Mouse (Mus musculus): ENCODE results near the gene Nr2f6. TPM values are rescaled to one million over a fixed set of nuclear protein-coding genes. Genes with fewer than 3 reads are reported as not detected.

Gene Nr2f6
- polyA plus RNA-seq (2014; fragmentation: Illumina TruSeq; extraction: RNeasy Lipid Tissue Mini Kit (QIAGEN cat#74804); ENCODE audit: low read depth, low replicate concordance), result 3.4 TPM

GRCm38 (mm10) chr8:71381421-71381970 is at the start of gene Nr2f6:
Gene Nr2f6 (minus strand): TSS chr8:71381960.

GRCm38 (mm10) chr8:71405401-71406098 is 23.8 kb upstream of the Nr2f6 start, which contains the start of gene Ankle1:
Gene Ankle1 (plus strand): TSS chr8:71406010.

GRCm38 (mm10) chr8:71396639-71397305 is 15.0 kb upstream of the Nr2f6 start, which contains the start of gene Babam1:
Gene Babam1 (plus strand): TSS chr8:71396861.

GRCm38 (mm10) chr8:71395629-71396028 is 13.9 kb upstream of the Nr2f6 start, which contains the start of gene Ushbp1:
Gene Ushbp1 (minus strand): TSS chr8:71395802.

GRCm38 (mm10) chr8:71371236-71371848 is 10.4 kb downstream of the Nr2f6 start, which contains the start of gene Ocel1:
Gene Ocel1 (plus strand): TSS chr8:71371298.

GRCm38 (mm10) chr8:71366771-71367528 is 14.8 kb downstream of the Nr2f6 start, which contains the start of gene Use1:
Gene Use1 (plus strand): TSS chr8:71366848.

Other genes starting within 250 kb of the Nr2f6 start
- 4.1 TPM for gene Myo9b, start 109.2 kb downstream of the Nr2f6 start, polyA plus RNA-seq (2014; fragmentation: Illumina TruSeq; extraction: RNeasy Lipid Tissue Mini Kit (QIAGEN cat#74804); ENCODE audit: low read depth, low replicate concordance)
- gene Haus8, start 109.0 kb downstream of the Nr2f6 start, polyA plus RNA-seq (2014; fragmentation: Illumina TruSeq; extraction: RNeasy Lipid Tissue Mini Kit (QIAGEN cat#74804); ENCODE audit: low read depth, low replicate concordance), result 2.9 TPM
- 1.8 TPM for gene Use1, start 15.1 kb downstream of the Nr2f6 start, polyA plus RNA-seq (2014; fragmentation: Illumina TruSeq; extraction: RNeasy Lipid Tissue Mini Kit (QIAGEN cat#74804); ENCODE audit: low read depth, low replicate concordance)
- gene Ocel1, start 10.7 kb downstream of the Nr2f6 start, polyA plus RNA-seq (2014; fragmentation: Illumina TruSeq; extraction: RNeasy Lipid Tissue Mini Kit (QIAGEN cat#74804); ENCODE audit: low read depth, low replicate concordance), result 1.9 TPM
- gene Ushbp1, start 13.8 kb upstream of the Nr2f6 start, polyA plus RNA-seq (2014; fragmentation: Illumina TruSeq; extraction: RNeasy Lipid Tissue Mini Kit (QIAGEN cat#74804); ENCODE audit: low read depth, low replicate concordance), result 2.4 TPM
- 30.8 TPM for gene Babam1, start 14.9 kb upstream of the Nr2f6 start, polyA plus RNA-seq (2014; fragmentation: Illumina TruSeq; extraction: RNeasy Lipid Tissue Mini Kit (QIAGEN cat#74804); ENCODE audit: low read depth, low replicate concordance)
- 0.41 TPM for gene Ankle1, start 24.1 kb upstream of the Nr2f6 start, polyA plus RNA-seq (2014; fragmentation: Illumina TruSeq; extraction: RNeasy Lipid Tissue Mini Kit (QIAGEN cat#74804); ENCODE audit: low read depth, low replicate concordance)
- 1.1 TPM for gene Abhd8, start 81.7 kb upstream of the Nr2f6 start, polyA plus RNA-seq (2014; fragmentation: Illumina TruSeq; extraction: RNeasy Lipid Tissue Mini Kit (QIAGEN cat#74804); ENCODE audit: low read depth, low replicate concordance)
- gene Mrpl34, start 83.0 kb upstream of the Nr2f6 start, polyA plus RNA-seq (2014; fragmentation: Illumina TruSeq; extraction: RNeasy Lipid Tissue Mini Kit (QIAGEN cat#74804); ENCODE audit: low read depth, low replicate concordance), result 10.8 TPM
- gene Dda1, start 87.2 kb upstream of the Nr2f6 start, polyA plus RNA-seq (2014; fragmentation: Illumina TruSeq; extraction: RNeasy Lipid Tissue Mini Kit (QIAGEN cat#74804); ENCODE audit: low read depth, low replicate concordance), result 3.4 TPM
- 1.0 TPM for gene Ano8, start 104.0 kb upstream of the Nr2f6 start, polyA plus RNA-seq (2014; fragmentation: Illumina TruSeq; extraction: RNeasy Lipid Tissue Mini Kit (QIAGEN cat#74804); ENCODE audit: low read depth, low replicate concordance)
- gene Gtpbp3, start 106.1 kb upstream of the Nr2f6 start, polyA plus RNA-seq (2014; fragmentation: Illumina TruSeq; extraction: RNeasy Lipid Tissue Mini Kit (QIAGEN cat#74804); ENCODE audit: low read depth, low replicate concordance), result 1.6 TPM
- gene Plvap, start 129.8 kb upstream of the Nr2f6 start, polyA plus RNA-seq (2014; fragmentation: Illumina TruSeq; extraction: RNeasy Lipid Tissue Mini Kit (QIAGEN cat#74804); ENCODE audit: low read depth, low replicate concordance), result 4.8 TPM
- not detected for gene Ccdc194, start 143.8 kb upstream of the Nr2f6 start, polyA plus RNA-seq (2014; fragmentation: Illumina TruSeq; extraction: RNeasy Lipid Tissue Mini Kit (QIAGEN cat#74804); ENCODE audit: low read depth, low replicate concordance)
- 6.9 TPM for gene Bst2, start 155.5 kb upstream of the Nr2f6 start, polyA plus RNA-seq (2014; fragmentation: Illumina TruSeq; extraction: RNeasy Lipid Tissue Mini Kit (QIAGEN cat#74804); ENCODE audit: low read depth, low replicate concordance)
- gene Mvb12a, start 161.0 kb upstream of the Nr2f6 start, polyA plus RNA-seq (2014; fragmentation: Illumina TruSeq; extraction: RNeasy Lipid Tissue Mini Kit (QIAGEN cat#74804); ENCODE audit: low read depth, low replicate concordance), result 0.70 TPM
- 3.8 TPM for gene Tmem221, start 176.9 kb upstream of the Nr2f6 start, polyA plus RNA-seq (2014; fragmentation: Illumina TruSeq; extraction: RNeasy Lipid Tissue Mini Kit (QIAGEN cat#74804); ENCODE audit: low read depth, low replicate concordance)
- 0.35 TPM for gene Nxnl1, start 184.6 kb upstream of the Nr2f6 start, polyA plus RNA-seq (2014; fragmentation: Illumina TruSeq; extraction: RNeasy Lipid Tissue Mini Kit (QIAGEN cat#74804); ENCODE audit: low read depth, low replicate concordance)
- 14.2 TPM for gene Slc27a1, start 186.9 kb upstream of the Nr2f6 start, polyA plus RNA-seq (2014; fragmentation: Illumina TruSeq; extraction: RNeasy Lipid Tissue Mini Kit (QIAGEN cat#74804); ENCODE audit: low read depth, low replicate concordance)
- 0.82 TPM for gene Pgls, start 210.2 kb upstream of the Nr2f6 start, polyA plus RNA-seq (2014; fragmentation: Illumina TruSeq; extraction: RNeasy Lipid Tissue Mini Kit (QIAGEN cat#74804); ENCODE audit: low read depth, low replicate concordance)
- not detected for gene Fam129c, start 215.7 kb upstream of the Nr2f6 start, polyA plus RNA-seq (2014; fragmentation: Illumina TruSeq; extraction: RNeasy Lipid Tissue Mini Kit (QIAGEN cat#74804); ENCODE audit: low read depth, low replicate concordance)
- gene Colgalt1, start 229.0 kb upstream of the Nr2f6 start, polyA plus RNA-seq (2014; fragmentation: Illumina TruSeq; extraction: RNeasy Lipid Tissue Mini Kit (QIAGEN cat#74804); ENCODE audit: low read depth, low replicate concordance), result 54.8 TPM

Measured in adrenal gland, adult 10 weeks (tissue).